Mouse (Mus musculus): ENCODE measurements around the gene Folr2.

DNA sequence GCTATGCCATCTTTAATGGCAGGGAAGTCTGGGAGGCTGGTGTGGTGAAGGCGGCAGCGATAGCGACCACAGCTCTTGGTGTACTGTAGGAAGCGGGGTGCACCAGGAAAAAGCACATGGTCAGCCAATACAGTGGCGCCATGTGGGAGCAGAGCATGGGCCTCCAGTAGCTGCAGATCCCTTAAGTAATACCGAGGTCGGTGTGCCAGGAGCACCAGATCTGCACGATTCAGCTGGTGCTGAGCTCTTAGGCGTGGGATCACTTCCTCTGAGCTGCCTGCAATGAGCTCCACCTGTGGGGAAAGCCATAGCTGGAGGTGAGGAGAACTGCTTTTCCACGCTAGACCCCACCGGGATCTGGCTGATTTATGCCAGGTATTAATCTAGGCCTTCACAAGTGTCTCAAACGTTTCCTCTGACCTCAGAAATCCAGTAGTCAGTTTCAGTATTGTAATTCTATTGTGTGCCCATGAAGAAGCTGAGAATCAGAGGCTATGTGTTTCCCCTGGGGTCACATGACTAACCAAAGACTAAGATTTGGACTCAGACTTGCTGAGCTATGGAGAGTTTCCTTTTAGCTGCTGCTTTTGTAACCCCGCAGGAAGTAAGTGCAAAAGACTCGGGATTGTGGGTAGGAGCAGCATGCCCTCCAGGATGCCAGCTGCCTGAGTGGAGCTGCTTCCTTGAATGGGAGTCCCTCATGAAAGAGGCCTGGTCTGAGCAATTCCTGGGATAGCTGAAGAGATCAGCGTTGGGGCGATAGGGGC lies 43.5 kb upstream of the Folr2 start:
- TF ChIP-seq EP300 (IDR thresholded peaks at IDR 0.05; ENCODE audit: insufficient read depth, low read depth, low read length) (no peak), POLR2A (IDR thresholded peaks at IDR 0.05; ENCODE audit: insufficient read depth, low read length) (no peak)

Data from ES-Bruce4 (cell line).